Mouse (Mus musculus): ENCODE data around the gene Cped1. TPM values are rescaled to one million over a fixed set of nuclear protein-coding genes. Genes with fewer than 3 reads are reported as not detected.

The Cped1 gene
- polyA plus RNA-seq, 1 experiment from 2014 or later = 25.0 TPM

DNA sequence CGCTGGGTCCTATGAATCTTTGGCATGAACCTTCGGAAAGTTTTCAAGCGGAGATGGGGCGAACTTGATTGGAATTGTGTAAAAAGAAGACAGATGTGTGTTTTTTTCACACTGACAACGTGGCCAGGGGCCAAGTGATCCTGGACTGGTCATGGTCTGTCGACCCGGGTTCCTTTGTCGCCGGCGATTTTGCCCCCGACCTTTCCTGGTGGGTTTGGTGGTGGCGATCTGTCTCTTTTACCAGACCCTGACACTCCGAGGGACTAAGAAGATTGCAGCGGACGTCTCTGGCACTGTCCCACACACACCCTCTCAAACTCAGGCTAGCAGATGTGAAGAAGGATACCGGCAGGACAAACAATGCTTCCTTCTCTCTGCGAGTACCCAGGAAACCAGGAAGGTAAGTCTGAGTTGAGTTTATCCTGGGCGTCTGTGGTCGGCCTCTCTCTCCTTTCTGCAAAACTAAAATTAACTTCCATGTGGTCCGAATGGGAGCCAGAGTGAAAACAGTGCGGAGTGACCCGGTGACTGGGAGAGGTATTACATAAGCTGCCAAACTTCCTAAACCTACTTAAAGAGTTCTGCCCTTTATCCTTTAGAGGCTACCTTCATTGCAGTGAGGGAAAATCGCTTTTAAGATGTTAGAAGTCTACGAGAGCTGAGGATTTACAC is 1.1 kb downstream of the Cped1 start:
- 8% methylated on average over 24 of the region's 24 CpGs for WGBS
- Histone ChIP-seq H3K9me3 (ENCODE audit: low read length) (no peaks in the 10 kb centered on the region), H3K36me3 (ENCODE audit: insufficient read depth, low read length) (no peaks in the 10 kb centered on the region), H3K4me2 (replicated peaks; ENCODE audit: low read depth, low read length) (peak overlapping the region; percentile 75), H3K4me1 (ENCODE audit: insufficient read depth, low read depth, low read length) (no peaks in the 10 kb centered on the region), H3K27me3 (replicated peaks; ENCODE audit: insufficient read depth, low read length) (no peaks in the 10 kb centered on the region), H3K4me3 (ENCODE audit: low read depth, low read length) (peak overlapping the region; percentile 51), H3K9ac (replicated peaks; ENCODE audit: low read depth) (peak overlapping the region; percentile 41), H3K27ac (ENCODE audit: low read length) (peak overlapping the region; percentile 66)
- ATAC-seq (0 out of 2 replicates have a peak, but pooled peaks have one; percentile 11), DNase-seq (ENCODE audit: low spot score) (peak; percentile 53)
- no peak for TF ChIP-seq CTCF (IDR thresholded peaks at IDR 0.05)
- no peak for TF ChIP-seq EP300 (IDR thresholded peaks at IDR 0.05)

DNA sequence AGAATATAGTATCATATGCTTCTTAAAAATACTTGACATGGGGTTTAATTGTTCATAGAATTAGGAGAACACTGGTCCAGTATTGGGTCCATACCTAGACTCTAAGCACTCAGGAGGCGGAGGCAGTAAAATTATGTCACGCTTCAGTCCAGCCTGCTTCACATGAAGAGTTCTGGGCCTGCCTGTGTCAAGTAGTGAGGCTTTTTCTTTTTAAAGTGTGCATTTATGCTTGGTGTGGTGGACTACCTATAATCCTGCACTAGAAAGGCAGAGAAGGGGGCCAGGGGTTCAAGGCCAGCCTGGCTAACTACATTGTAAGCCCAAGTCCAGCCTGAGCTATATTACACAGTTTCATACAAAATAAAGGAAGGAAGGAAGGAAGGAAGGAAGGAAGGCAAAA is 1.8 kb downstream of the Cped1 start:
- TF ChIP-seq EP300 (IDR thresholded peaks at IDR 0.05) (no peak), CTCF (IDR thresholded peaks at IDR 0.05) (no peak)
- H3K9ac ChIP-seq (replicated peaks; ENCODE audit: low read depth) = no peak overlapping the region
- peak overlapping the region; percentile 75 for H3K4me2 ChIP-seq (replicated peaks; ENCODE audit: low read depth, low read length)
- ATAC-seq = no peak
- H3K36me3 ChIP-seq (ENCODE audit: insufficient read depth, low read length) = no peaks in the 10 kb centered on the region
- no peaks in the 10 kb centered on the region for H3K27me3 ChIP-seq (replicated peaks; ENCODE audit: insufficient read depth, low read length)
- no peak overlapping the region for H3K27ac ChIP-seq (ENCODE audit: low read length)
- 62% methylated on average over 2 of the region's 2 CpGs for WGBS
- H3K4me1 ChIP-seq (ENCODE audit: insufficient read depth, low read depth, low read length) = no peaks in the 10 kb centered on the region
- H3K4me3 ChIP-seq (ENCODE audit: low read depth, low read length) = peak overlapping the region; percentile 51; the same call in 1 of the 2 replicates
- no peaks in the 10 kb centered on the region for H3K9me3 ChIP-seq (ENCODE audit: low read length)
- no peak for DNase-seq (ENCODE audit: low spot score)

DNA sequence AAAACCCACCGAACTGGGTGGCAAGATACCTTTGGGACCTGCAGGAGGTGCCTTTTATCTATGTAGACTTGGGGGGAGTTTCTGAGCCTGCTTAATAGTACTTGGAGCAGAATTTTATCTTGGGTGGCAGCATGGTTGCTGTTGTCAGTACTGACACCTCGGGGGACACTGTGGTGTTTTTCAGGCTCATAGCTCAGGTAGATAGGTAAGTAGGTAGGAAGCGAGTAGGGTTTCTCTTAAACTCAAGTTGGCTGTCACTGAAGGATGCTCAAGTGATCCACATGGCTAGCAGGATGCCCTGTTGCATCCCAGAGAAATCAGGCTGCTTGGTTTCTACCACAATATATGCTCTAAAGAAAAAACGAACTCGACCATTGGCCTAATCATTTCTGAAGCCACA is 2.6 kb downstream of the Cped1 start:
- no peak for DNase-seq (ENCODE audit: low spot score)
- WGBS = 84% methylated on average over 5 of the region's 5 CpGs
- Histone ChIP-seq H3K27me3 (replicated peaks; ENCODE audit: insufficient read depth, low read length) (no peaks in the 10 kb centered on the region), H3K4me1 (ENCODE audit: insufficient read depth, low read depth, low read length) (no peaks in the 10 kb centered on the region), H3K27ac (ENCODE audit: low read length) (no peak overlapping the region), H3K4me2 (replicated peaks; ENCODE audit: low read depth, low read length) (peak overlapping the region; percentile 75), H3K9me3 (ENCODE audit: low read length) (no peaks in the 10 kb centered on the region), H3K9ac (replicated peaks; ENCODE audit: low read depth) (no peak overlapping the region), H3K36me3 (ENCODE audit: insufficient read depth, low read length) (no peaks in the 10 kb centered on the region), H3K4me3 (ENCODE audit: low read depth, low read length) (0 out of 2 replicates have a peak overlapping the region, but pooled peaks have one; percentile 18)
- no peak for ATAC-seq
- no peak for TF ChIP-seq EP300 (IDR thresholded peaks at IDR 0.05)
- TF ChIP-seq CTCF (IDR thresholded peaks at IDR 0.05) = no peak

DNA sequence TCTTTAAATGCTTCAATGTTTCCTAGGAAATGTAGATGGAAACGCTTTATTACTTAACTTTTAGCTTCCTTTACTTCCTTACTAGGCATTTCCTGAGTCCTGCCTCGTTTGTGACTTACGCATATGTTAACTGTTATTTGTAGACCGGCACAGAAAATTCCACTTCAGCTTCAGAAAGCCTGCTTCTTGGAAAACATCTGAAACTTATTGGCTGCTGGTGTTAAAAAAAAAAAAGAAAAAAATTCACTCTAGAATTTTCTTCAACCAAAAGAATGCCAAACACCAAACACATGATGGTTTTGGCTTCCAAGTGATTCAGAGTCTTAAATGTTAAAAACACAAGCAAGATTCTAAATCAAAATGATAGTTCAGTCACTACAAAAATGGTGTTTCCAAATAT is 3.4 kb downstream of the Cped1 start:
- no peak for ATAC-seq
- Histone ChIP-seq H3K27ac (ENCODE audit: low read length) (no peak overlapping the region), H3K4me3 (ENCODE audit: low read depth, low read length) (no peak overlapping the region), H3K4me1 (ENCODE audit: insufficient read depth, low read depth, low read length) (no peaks in the 10 kb centered on the region), H3K36me3 (ENCODE audit: insufficient read depth, low read length) (no peaks in the 10 kb centered on the region), H3K27me3 (replicated peaks; ENCODE audit: insufficient read depth, low read length) (no peaks in the 10 kb centered on the region), H3K4me2 (replicated peaks; ENCODE audit: low read depth, low read length) (peak overlapping the region; percentile 75), H3K9me3 (ENCODE audit: low read length) (no peaks in the 10 kb centered on the region), H3K9ac (replicated peaks; ENCODE audit: low read depth) (no peak overlapping the region)
- DNase-seq (ENCODE audit: low spot score) = no peak
- no peak for TF ChIP-seq EP300 (IDR thresholded peaks at IDR 0.05)
- no peak for TF ChIP-seq CTCF (IDR thresholded peaks at IDR 0.05)
- WGBS = 53% methylated on average over 4 of the region's 4 CpGs

DNA sequence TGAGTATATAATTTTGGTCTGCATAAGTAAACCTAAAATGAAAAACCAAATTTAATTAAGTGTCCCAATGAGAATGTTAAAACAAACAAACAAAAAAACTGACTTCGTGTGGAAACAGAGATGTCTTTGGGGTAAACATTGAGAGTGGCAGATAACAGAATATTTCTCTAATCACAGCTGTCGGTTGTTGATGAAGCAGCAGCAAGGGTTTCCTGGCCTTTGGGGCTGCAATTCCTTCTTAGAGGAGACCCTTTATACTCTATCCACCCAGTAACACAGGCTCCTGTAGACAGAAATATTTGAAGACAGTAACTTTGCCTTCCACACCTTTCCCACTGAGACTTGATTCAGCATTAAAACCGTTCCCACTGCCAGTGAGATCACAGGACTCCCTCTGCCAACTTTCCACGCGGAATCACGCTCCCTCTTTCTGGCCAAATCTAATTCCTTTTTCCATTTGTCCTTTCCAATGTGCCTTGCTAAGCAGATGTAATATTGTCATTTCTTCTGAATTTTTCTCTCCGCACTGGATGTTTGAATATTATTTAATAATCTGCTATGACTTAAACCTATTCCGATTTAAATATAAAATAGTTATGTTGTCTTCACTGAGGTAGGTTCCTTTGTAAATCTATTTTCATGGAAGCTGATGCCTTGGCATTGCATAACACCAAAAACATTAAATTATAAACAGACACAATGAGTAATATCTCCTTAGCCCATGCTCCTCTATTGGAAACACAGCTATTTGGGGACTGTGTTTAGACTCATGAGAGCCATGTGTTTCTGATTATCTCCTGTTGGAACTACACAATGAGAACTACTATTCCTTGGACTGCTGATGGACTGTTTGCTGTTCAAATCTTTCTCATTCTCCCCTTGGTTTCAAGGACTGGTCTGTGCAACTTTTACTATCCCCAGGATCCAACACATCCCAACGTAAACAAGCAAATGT is 4.7 kb downstream of the Cped1 start:
- H3K9me3 ChIP-seq (ENCODE audit: low read length) = no peaks in the 10 kb centered on the region
- H3K36me3 ChIP-seq (ENCODE audit: insufficient read depth, low read length) = no peaks in the 10 kb centered on the region
- no peak overlapping the region for H3K9ac ChIP-seq (replicated peaks; ENCODE audit: low read depth)
- 48% methylated on average over 9 of the region's 9 CpGs for WGBS
- peak overlapping the region; percentile 26; the same call in 1 of the 2 replicates for H3K27ac ChIP-seq (ENCODE audit: low read length)
- H3K4me1 ChIP-seq (ENCODE audit: insufficient read depth, low read depth, low read length) = no peaks in the 10 kb centered on the region
- no peak overlapping the region for H3K4me2 ChIP-seq (replicated peaks; ENCODE audit: low read depth, low read length)
- TF ChIP-seq CTCF (IDR thresholded peaks at IDR 0.05) = no peak
- no peak for TF ChIP-seq EP300 (IDR thresholded peaks at IDR 0.05)
- no peaks in the 10 kb centered on the region for H3K27me3 ChIP-seq (replicated peaks; ENCODE audit: insufficient read depth, low read length)
- DNase-seq (ENCODE audit: low spot score) (peak; percentile 43), ATAC-seq (peak; percentile 44)
- H3K4me3 ChIP-seq (ENCODE audit: low read depth, low read length) = no peak overlapping the region

DNA sequence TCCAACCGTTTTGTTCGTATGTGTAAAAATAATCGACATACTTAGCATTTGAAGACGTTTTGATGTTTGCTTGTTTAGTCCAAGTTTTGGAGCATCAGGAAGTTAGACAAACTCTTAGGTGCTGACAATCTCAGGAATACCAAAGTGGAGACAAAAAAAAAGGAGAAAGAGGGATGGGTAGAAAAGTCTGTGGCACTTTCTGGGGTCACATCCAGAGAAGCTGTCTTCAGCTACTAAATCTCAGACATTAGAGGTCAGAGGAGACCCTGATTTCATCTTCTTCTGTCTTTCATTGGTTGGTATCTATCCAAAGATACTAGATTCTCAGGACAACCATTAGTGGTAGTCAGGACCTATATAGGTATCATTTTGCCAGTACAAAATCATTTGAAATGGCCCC is 5.4 kb downstream of the Cped1 start:
- no peak overlapping the region for H3K4me2 ChIP-seq (replicated peaks; ENCODE audit: low read depth, low read length)
- 42% methylated on average over 4 of the region's 4 CpGs for WGBS

More for the DNA sequence above, 5.4 kb downstream of the Cped1 start:
- Histone ChIP-seq H3K27me3 (replicated peaks; ENCODE audit: insufficient read depth, low read length) (no peaks in the 10 kb centered on the region), H3K4me1 (ENCODE audit: insufficient read depth, low read depth, low read length) (no peaks in the 10 kb centered on the region), H3K27ac (ENCODE audit: low read length) (no peak overlapping the region), H3K9me3 (ENCODE audit: low read length) (no peaks in the 10 kb centered on the region), H3K36me3 (ENCODE audit: insufficient read depth, low read length) (no peaks in the 10 kb centered on the region), H3K9ac (replicated peaks; ENCODE audit: low read depth) (no peak overlapping the region), H3K4me3 (ENCODE audit: low read depth, low read length) (no peak overlapping the region)
- no peak for TF ChIP-seq CTCF (IDR thresholded peaks at IDR 0.05)
- TF ChIP-seq EP300 (IDR thresholded peaks at IDR 0.05) = no peak
- no peak for DNase-seq (ENCODE audit: low spot score)
- no peak for ATAC-seq
